Mouse (Mus musculus) erythroid progenitor cell, adult 5-6 weeks (primary cell): ENCODE measurements around the gene Mlph. TPM values are rescaled to one million over a fixed set of nuclear protein-coding genes. Genes with fewer than 3 reads are reported as not detected.

Experiments
- ATAC-seq: replicated peaks from 2 replicates; pipeline ENCODE4 v1.8.0; 2016; ENCODE audit warnings: moderate number of reproducible peaks, mild to moderate bottlenecking, moderate TSS enrichment, inconsistent platforms; ENCODE audit not compliant: poor library complexity, low FRiP score, severe bottlenecking
- total RNA-seq, 2 experiments: library from RNA; stranded (forward) in 1 of 2; stranded (reverse) in 1 of 2; fragments of 150-400 nt in 1 of 2; fragments of 186-747, 209-891 nt in 1 of 2; gene quantifications; 2 replicates each; pipeline versions ENCODE4 v1.2.3 to v1.2.4; 2015 to 2017; ENCODE audit warnings: low replicate concordance in 2 of 2

Gene Mlph
- total RNA-seq, 2 experiments from 2014 or later: not detected

GRCm38 (mm10) chr1:90904729-90905404, 10.0 kb upstream of the Mlph start:
- no peak for ATAC-seq

DNA sequence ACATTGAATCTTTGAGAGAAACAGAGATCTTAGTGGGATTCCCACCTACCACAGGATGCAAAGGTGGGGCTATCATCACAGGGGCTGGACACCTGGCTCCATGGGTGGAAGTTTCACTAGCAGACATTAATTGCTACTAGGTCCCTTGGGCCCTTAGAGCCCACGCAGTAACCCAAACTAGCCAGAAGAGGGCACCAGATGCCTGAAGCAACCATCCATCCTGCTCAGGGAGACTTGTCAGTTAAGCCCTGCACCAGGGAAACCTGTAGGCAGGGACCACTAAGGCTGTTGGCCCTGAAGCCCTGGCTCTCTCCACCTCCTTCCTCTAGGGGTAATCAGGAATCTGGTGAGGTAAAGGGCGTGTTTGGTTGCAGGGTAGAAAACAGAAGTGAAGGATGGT, 8.5 kb upstream of the Mlph start:
- no peak for ATAC-seq

DNA sequence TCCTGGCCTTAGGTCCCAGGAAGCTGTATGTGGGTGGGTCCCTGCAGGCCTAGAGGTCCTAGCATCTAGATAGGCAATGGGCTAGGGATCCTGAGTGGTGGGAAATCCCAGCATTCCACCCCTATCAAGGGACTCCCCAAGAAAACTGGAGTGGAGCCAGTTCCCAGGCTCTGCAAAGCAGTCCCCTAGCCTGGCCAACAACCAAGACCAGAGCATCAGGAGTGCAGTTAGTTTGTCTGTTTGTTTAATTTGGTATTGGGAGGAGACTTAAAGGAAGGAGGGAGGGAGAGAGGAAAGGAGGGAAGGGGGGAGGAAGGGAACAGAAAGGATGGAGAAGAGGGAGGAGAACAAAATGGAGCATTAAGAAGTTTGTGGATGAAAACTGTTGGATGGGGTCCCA, 5.7 kb upstream of the Mlph start:
- ATAC-seq: no peak

DNA sequence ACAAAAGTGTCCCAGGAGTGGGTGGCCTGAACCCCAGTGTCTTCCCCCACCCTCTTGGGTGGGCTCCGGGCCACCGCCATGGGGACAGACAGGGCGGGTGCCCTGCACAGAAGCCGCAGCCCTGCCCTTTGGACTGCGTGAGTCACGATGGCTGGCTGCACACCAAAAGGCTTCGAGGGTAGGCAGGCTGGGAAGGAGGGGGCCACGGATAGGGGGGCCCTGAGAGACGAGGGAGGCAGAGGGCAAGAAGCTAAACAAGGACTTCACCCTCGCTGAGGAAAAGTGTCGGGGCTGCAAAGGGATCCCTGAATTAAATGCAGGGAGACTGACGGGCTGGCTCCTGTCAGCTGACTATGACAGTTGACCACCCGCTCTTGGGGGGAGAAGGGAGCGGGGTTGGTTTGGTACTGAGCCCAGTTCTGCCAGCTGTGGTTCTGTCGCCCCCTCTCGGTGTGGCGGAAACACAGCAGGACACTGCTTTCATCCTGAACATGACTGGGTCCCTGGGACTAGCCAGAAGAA, 5.2 kb upstream of the Mlph start:
- no peak for ATAC-seq

DNA sequence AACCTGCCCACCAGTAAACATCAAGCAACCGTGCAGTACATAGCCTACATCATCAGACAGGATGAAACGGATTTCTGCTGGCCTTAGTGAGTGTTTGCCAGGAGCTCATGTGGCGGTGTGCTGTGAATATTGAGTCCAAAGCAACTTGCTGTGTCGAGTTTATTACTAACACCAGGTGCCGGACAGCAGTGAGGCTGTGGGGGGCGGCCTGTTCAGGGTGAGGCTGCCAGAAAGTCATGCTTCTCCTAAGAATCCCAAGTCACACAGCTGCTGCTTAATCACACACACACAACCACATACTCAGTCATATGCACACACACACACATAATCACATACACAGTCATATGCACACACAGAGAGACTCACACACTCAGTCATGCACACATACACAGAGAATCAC, 1.7 kb upstream of the Mlph start:
- ATAC-seq: no peak

DNA sequence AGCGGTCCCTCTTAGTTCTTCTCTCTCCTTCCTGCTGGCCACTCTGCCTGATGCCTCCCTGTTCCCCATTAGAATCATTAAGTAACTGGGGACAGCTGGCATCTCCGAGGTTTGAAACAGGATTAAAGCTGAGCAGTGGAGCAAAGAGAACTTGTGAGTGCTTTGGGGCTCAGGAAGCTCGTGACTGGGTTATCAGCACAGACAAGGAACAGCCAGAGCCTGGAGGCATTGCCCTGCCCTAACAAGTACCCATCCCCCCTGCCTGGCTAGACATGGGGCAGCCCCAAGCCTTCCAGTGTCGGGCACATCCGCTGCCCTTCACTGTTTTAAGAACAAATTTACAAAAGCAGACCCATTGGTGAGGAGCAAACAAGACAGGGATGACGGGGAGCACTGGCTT, 2.6 kb downstream of the Mlph start:
- ATAC-seq: no peak

DNA sequence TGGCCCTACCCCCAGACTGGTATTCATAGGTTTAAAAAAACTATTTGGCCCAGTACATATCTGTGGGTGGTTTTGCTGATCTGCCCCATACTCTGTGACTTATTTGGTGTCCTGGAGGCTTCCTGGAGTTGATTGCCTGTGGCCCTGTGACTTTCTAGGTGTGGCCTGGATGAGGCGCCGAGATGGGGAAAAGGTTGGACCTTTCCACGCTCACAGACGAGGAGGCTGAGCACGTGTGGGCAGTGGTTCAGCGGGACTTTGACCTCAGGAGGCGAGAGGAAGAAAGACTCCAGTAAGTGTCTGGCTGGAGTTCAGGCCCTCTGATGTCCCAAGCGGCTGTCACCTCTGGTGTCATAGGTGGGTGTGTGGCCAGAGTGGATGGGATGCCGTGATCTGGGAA, 6.8 kb downstream of the Mlph start:
- ATAC-seq: no peak

GRCm38 (mm10) chr1:90926030-90926429, 11.1 kb downstream of the Mlph start:
- no peak for ATAC-seq

- no peak for ATAC-seq
These were observed 12.4 kb downstream of the Mlph start for GRCm38 (mm10) chr1:90927308-90927707.

DNA sequence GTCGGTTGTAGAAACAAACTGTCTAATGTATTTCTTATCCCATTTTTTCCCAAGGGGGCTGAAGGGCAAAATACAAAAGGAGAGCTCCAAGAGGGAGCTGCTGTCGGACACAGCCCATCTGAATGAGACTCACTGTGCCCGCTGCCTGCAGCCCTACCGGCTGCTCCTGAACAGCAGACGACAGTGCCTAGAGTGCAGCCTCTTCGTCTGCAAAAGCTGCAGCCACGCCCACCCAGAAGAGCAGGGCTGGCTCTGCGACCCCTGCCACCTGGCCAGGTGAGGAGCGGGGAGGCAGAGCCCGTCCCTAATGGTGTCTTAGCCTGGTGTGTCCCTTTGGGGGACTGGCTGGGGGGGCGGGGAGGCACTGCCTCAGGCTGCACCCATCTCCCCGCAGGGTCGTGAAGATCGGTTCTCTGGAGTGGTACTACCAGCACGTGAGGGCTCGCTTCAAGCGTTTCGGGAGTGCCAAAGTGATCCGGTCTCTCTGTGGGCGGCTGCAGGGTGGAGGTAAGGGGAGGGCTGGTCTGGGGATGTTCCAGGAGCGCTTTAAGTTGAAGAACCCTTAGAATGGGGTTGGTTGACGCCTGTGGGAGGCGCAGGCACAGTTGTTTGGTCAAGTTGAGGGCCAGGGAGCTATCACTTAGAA, 13.2 kb downstream of the Mlph start:
- no peak for ATAC-seq

DNA sequence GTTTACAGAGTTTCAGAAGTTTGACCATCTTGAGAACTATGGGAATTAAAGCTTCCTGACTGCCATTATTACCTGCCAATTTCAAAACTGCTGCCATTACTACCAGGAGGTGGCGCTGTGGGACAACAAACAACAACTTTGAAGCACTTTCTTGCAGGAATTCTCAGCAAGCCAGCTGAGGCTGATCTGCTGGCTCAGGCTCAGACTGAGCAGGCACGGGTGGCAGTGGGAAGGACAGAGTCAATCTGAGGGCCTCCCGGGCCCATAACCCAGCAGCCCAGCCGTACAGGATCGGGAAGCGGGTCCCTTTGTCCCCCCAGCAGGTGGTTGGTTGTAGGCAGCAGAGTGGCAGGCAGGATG, 13.7 kb downstream of the Mlph start:
- no peak for ATAC-seq

- no peak for ATAC-seq
These were observed 18.1 kb downstream of the Mlph start for GRCm38 (mm10) chr1:90933001-90933400.

DNA sequence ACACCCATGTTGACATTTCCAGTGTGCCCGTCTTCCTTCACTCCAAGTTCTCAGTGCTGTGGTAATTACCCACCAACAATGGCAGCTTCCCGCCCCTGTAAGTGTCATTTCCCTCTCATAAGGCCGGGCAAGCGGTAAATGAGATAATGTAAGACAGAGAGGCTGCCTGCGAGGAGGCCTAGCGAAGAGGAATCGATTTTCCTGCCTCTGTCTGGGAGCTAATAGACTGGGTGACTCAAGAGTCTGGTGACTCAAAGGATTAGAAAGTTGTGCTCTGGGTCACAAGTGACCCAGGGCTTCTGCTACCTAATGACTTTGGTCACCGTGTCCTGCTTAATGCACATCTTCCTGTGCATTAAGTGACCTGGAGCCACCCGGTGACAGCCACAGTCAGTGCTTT, 22.1 kb downstream of the Mlph start:
- no peak for ATAC-seq

GRCm38 (mm10) chr1:90939980-90940379, 25.1 kb downstream of the Mlph start:
- no peak for ATAC-seq

- 0 out of 2 replicates have a peak, but pooled peaks have one; percentile 33 for ATAC-seq
These were observed 30.3 kb downstream of the Mlph start for GRCm38 (mm10) chr1:90945171-90945570.

- ATAC-seq: no peak
These were observed 32.4 kb downstream of the Mlph start for GRCm38 (mm10) chr1:90947252-90947651.

GRCm38 (mm10) chr1:90949309-90949708, 34.4 kb downstream of the Mlph start:
- no peak for ATAC-seq

GRCm38 (mm10) chr1:90951670-90952069, 36.8 kb downstream of the Mlph start:
- ATAC-seq: no peak

DNA sequence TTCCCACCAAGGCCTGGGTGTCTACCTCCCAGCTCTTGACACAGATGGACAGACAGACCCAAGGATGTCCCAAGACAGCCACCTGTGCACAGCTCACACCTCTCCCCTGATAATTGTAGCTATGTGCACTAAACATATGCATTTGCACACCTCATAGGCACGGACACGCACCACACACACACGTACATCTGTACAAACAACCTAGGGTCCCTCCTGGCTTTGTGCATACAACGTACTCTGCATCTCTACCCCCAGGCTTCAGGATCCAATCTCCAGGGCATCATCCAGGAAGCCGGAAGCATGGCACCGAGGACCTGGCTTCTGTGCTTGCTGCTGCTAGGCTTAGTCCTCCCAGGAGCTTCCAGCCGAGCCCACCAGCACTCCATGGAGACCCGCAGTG, 37.9 kb downstream of the Mlph start, which contains the start of gene Prlh:
Gene Prlh, plus strand, starts transcription at position 301 of the 400 bp plus-strand sequence.
- no peak for ATAC-seq

GRCm38 (mm10) chr1:90953688-90954087, 38.8 kb downstream of the Mlph start:
- no peak for ATAC-seq

DNA sequence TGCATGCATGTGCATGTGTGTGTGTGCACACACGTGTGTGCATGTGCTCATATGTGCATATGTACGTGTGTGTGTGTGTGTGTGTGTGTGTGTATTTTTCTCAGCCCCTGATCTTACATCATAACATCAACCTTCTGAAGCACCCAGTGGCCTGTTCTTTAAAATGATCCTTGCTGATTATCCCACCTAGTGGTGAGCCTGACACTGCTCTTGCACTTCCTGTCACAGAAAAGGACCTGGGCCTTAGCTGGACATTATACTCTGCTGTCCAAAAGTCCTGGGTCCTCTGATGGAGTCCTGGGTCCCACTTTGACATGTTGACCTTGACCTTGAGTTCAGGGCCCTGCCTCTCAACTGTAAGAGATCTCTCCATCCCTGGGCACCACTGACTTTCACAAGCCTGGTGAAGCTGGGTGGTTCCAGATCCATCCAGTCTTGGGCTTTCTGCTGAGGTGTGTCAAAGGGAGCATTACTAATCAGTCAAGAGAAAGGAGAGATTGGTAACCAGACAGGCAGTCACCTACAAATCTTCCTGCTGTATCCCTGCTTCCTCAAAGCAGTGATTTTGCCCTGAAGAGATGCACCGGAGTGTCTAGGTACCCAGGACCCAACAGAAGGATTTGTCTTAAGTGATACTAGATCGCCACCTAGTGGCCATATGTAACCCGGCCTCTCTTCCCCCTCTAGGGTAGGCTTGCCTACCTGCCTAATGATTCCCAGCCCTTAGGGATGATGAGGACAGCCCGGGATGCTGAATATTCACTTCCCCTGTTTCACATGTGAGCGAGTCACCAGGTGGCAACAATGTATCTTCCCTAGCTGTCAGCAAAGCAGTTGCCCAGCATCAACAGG, 41.6 kb downstream of the Mlph start:
- ATAC-seq: no peak
